Mouse (Mus musculus) layer of hippocampus, adult 11-12 months (tissue): ENCODE results near the gene Adi1.

Source experiments
- DNase-seq: peaks from one replicate; pipeline ENCODE4 v3.0.0; 2022; ENCODE audit warnings: low spot score

The Adi1 gene

DNA sequence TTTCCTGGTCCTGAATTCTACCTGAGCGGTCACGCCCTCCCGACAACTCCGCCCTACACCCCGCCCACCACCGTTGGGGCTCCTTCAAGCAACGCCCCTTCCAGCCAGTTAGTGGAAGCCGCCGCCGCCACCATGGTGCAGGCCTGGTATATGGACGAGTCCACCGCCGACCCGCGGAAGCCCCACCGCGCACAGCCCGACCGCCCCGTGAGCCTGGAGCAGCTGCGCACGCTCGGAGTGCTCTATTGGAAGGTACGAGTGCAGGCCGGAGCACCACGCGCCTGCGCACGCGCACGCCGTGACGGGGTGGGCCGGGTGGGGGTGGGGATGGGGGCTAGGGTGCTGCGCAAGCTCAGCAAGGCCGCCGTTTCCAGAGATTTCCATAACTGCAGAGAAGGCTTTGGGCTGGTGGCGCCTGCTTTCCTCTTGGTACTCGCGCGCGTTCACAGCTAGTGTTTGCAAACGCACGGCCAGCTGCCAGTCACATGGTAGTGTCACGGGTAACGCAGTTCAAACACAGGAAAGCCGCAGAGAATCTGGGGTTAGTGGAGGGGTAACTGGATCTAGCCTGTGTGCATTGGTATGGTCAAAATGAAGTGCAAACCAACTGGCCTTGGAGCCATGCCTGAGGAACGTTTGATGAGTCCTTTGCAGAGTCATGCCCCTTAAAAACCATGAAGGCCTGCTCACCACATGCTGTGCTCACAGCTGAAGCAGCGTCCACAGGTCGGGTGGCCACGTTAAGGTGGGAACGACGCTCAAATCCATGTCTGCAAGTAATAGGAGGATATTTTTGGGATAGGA, at the start of gene Adi1:
Gene Adi1, plus strand, starts transcription at position 111 of the 804 bp plus-strand sequence.
- DNase-seq: peak; percentile 89

DNA sequence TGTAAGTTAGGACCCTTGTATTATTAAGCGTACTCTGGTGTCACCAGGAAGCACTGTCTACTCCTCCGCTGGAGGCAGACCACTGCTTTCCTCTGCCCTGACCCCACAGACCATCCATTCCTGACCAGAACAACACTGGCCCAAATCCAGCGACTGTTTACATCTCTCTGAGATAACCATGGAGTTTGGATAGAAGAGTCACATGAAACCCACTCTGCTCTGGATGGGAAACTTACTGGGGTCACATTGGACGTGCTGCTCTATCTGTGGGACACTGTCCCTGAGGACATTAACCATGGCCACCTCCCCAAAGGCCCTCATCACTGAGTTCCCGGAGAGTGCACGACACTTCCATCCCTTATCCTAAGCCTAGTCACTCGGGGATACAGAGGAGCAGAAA, 49.6 kb upstream of the Adi1 start:
- DNase-seq: no peak

DNA sequence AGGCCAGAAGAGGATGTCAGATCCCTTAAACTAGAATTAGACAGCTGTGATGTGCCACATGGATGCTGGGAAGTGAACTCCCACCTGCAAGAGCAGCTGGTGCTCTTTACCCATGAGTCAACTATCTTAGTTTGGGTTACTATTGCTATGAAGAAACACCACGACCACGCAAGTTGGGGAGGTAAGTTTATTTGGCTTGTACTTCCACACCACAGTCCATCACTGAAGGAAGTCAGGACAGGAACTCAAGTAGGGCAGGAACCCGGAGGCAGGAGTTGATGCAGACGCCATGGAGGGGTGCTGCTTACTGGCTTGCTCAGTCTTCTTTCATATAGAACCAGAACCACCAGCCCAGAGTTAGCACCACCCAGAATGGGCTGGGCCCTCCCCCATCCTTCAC, 47.9 kb upstream of the Adi1 start:
- DNase-seq: no peak

DNA sequence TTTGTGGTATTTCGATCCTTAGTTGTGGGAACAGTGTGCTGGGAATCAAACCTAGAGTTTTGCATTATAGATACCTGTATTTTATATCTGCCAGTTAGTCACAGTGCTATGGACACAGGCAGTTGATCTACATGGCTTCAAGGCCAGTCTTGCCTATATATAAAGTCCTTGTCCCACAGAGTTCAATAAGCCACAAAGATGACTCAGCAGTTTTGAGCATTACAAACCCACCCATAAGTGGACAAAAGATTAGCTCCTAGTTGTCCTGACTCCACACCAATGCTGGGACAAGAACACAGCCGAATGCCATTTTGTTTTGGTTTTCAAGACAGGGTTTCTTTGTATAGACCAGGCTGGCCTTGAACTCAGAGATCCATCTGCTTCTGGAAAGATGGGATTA, 46.6 kb upstream of the Adi1 start:
- DNase-seq: no peak

DNA sequence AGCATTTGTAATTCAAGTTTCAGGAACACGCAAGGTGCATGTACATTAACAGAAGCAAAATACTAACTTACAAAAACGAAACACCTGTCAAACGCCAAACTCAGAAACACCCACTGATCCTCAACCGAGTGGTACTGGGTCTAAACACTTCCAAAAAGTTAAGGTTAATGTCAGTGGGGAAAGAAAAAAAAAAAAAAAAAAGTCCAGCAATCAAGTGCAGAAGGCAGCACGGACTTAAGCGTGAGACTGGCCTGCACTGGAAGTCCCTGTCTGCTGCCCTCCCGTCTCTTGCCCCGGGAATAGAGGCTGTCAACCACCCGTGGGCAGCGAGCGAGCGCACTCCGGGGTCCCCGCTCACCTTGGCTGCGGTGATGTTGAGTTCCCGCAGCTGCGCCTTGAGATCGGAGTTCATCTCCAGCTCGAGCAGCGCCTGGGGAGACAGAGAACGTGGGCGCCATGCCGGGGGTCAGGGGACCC, 39.9 kb upstream of the Adi1 start:
- no peak for DNase-seq

DNA sequence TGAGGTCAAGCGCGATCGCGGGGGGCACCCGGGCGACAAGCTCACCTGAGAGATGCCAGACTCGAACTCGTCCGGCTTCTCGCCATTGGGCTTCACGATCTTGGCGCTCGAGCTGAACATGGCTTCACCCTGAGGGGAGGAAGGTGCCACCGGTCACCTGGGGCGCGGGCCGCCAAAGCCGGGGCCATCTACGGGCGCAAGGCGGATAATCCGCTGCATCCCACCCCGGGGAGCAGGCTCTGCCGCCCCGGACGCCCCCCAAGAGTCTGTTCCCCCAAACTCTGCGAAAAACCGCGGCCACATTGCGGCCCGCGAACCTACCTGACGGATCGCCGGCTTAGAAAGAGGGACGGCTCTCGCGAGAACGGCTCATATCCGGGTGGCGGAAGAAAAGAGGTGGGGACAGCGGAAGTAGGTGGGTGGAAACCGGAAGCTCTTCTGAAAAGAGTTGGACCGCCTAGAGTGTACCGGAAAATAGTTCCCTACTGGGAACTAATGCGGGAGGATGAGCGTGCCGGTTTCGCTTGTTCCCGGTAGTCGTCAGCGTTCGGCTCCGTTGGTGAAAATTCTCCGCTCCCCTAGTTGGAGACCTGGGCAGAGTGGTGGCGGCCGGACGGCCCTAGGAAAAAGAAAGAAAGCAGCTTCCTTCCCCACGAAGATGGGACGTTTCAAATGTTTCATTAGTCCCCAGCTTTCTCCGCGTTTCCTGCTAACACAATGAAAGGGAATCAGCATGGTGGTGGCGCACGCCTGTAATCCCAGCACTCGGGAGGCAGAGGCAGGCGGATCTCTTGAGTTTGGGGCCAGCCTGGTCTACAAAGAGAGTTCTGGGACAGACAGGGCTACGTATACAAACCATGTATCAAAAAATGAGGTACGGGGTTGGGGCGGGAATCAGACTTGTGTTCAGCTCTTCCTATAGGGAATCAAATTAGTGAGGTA, 39.2 kb upstream of the Adi1 start, which contains the start of gene Rps7:
Gene Rps7, minus strand, starts transcription at position 419 of the 942 bp plus-strand sequence.
- peak; percentile 92 for DNase-seq

DNA sequence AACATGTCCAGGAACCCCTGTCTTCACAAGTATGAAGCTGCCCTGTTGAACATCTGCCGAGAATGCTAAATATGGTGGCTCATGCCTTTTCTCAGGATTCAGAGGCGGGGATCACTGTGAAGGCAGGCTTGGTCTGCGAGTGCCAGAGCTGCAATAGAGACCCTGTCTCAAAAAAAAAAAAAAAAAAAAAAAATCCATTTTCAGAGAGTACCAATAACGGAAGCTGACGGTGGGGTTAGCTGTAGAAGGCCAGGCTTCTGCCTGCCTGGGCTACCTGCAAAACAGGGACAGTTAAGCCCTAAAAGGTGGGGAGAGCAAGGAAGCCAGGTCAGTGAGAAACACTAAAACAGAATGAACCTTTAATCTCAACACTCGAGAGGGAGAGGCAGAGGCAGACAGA, 38.5 kb upstream of the Adi1 start:
- no peak for DNase-seq

DNA sequence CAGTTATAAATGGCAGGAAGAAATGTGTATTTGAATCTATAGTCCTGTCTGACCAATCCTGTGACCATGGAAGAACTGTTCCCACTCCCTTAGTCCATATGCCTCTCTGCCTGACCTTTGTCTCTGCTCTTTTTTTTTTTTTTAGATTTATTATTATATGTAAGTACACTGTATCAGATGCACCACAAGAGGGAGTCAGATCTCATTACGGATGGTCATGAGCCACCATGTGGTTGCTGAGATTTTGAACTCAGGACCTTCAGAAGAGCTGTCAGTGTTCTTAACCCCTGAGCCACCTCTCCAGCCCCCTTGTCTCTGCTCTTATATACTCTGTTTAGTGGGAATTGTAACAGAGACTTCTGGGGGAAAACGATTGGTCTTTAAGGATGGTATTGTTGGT, 36.3 kb upstream of the Adi1 start:
- DNase-seq: no peak

DNA sequence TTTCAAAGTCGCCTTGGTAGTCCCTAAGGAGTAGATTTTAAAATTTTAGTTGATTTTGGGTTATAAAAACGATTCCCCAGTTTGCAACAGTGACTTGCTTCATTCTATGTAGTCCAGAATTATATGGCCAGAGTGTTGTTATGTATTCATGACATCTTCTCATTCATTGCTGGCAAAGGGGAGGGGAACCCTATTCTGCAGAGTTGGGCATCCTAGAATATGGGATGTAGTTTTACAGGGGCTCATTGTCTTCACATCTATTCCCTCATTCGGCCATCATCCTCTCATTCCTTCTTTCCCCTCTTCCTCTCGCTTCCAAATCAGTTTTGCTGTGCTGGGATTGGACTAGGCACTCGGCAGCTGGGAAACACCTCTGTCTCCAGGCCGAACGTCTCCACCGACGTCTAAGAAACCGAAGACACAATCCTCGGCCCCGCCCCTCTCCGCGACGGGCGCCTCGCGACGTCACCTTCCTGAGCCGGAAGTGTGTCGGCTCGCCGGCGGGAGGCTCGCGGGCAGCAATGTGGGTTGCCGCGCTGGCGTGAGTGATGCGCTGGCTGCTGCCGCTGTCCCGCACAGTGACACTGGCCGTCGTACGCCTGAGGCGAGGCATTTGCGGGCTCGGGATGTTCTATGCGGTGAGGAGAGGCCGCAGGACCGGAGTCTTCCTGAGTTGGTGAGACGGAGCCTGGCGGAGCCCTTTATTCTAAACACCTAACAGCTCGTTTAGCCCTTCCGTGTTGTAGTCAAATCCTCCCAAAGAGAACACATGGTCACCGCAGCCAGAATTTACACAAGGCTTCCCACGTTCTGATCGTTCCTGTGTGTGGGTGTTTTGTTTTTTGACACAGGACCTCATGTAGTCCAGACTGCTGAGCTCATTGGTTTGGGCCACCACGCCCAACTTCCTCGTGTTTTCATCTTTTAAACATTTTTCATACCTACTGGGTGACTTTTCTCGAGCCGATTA, 25.6 kb upstream of the Adi1 start, which contains the start of gene Rnaseh1:
Gene Rnaseh1, plus strand, starts transcription at position 462 of the 970 bp plus-strand sequence.
- peak; percentile 90 for DNase-seq

DNA sequence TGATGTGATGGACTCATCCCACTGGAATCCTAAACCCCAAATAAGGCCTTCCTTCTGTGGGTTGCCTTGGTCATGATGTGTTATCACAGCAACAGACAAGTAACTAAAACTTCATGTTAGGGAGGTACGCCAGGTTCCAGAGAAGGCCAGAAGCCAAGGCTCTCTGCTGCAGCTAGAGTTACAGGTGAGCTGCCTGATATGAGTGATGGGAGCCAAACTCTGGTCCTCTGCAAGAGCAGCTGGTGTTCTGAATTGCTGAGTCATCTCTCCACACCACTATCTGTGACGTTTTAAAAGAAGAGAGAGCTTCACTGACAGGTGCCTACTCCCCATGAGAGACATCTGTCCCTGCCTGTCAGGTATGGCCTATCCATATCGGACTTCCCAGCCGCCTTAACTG, 12.4 kb upstream of the Adi1 start:
- DNase-seq: no peak

DNA sequence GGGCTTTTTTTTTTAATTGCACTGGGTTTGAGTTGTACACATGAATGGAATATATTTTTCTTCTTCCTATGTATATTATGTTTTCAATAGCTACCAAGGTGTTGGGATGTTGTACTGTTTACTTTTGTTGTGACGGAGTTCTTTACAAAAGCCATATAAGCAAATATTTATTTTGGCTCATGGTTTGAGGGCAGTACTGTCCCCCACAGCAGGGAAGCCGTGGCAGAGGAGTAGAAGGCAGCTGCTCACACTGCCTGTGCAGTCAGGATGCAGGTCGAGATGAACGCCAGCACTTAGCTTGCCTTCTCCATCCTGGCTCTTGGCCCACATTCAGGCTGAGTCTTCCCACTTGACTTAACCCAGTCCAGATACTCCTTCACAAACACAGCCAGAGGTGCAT, 8.3 kb upstream of the Adi1 start:
- DNase-seq: no peak

DNA sequence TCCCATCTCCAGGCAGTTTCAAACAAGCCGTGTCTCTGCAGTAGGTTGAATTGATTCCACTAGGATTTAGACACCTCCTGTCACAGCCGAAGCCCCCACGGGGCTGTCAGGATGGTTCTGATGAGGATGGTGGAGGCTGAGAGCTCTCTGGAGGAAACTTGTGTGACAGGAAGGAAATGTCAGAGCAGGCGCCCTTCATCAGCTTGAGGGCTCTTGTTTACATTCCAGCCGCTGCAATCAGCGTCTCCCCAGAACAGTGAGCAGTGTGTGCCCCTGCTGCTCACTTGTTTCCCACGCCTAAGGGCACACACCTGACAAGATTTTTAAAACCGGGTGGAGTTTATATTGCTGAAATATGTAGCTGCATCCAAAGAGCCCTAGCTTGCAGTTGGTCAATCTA, 7.7 kb upstream of the Adi1 start:
- no peak for DNase-seq

DNA sequence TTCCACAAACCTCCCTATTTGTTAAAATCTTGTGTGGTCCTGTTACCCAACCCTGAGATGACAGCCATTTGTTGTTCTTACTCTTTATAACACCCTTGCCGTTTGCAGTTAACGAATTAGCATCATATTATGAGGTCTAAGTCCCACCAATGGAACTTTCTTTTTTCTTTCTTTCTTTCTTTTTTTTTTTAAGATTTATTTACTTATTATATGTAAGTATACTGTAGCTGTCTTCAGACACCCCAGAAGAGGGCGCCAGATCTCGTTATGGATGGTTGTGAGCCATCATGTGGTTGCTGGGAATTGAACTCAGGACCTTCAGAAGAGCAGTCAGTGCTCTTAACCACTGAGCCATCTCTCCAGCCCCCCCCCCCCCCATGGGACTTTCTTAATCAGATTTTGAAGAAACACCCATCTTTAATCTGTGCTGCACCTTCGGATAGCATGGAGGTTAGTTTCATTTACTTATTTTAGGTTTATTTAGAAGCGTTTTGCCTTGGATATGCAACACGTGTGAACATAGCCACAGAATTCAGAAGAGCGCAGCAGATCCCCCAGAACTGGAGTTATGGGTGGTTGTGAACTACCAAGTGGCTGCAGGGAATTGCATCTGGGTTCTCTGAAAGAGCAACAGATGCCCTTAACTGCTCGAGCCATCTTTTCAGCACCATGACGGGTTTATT, 852 bp upstream of the Adi1 start:
- no peak for DNase-seq

DNA sequence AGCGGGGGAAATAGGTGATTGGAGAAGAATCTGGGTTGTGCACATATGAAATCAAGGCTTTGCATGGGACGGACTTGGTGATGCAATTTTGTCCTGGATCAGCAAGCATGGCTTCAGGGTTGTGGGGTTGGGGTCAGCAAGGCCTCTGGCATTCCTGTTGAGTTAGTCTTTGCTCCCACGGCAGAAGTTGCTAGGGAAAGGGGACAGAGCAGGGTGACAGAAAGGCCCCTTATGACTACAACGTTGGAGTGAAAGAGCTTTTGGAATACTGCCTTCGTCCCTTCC, 836 bp downstream of the Adi1 start:
- DNase-seq: no peak

DNA sequence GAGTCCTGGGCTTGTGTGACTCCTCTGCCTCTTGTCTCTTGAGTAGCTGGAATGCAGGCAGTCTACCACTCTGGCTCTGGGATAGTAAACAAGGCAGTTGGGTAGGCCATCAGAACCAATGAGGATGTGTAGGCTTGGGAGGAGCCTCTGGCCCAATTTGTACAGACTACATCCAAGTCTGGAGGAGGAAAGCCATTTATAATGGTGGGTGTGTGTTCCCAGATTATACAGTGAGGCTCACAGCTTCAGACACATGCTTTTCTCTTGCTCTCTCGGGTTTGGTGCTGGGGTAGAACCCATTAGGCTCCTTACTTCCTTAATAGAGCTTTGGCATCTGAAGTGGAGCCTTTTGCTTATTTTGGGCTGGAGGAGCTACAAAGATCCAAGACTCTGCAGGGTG, 9.6 kb downstream of the Adi1 start:
- DNase-seq: no peak

DNA sequence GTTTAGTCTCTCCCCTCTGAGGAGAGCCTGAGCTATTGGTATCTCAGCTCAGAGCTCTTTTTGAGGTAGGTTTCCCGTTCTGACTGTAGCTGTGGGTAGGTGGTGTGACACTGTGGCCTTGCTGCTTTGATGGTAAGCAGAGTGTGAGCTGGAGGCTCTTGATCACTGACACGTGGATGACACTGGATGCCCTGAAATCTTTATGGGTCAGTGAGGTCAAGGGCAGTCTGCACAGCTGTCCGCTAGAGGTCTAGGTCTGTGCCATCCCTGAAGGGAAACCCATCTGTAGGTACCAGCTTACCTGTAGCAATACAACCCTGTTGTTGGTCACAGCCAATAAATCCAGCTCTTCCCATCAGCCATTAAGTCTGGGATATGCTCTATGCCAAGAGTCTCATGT, 10.7 kb downstream of the Adi1 start:
- DNase-seq: no peak

DNA sequence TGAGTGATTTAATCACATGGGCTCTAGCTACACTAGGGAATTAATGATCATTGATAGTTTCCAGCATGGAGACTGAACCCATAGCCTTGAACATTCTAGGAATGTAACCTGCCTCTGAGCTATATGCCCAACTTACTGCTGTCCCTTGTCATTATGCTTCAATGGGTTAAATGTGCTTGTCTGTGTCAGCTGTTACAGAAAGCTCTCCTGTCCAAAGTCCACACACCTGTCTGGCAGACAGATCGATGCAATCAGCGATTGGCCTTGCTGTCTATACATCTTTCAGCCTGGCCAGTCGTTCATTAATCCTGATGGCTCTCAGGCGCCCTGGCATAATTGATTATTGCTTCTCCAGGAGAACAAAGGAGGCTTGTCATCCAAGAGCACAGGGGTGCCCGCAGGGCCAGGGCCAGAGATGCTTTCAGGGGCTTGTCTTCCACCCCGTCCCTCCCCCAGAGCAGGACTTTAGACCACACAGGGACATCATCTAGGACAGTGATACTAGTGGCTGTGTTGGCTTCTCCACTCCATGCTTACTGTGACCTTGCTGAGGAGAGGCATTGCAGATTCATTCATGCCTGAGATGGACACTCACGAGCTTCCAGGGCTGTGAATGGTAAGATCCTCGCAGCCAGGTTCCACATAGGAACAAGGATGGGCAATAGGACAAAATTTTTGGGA, 11.3 kb downstream of the Adi1 start:
- no peak for DNase-seq

DNA sequence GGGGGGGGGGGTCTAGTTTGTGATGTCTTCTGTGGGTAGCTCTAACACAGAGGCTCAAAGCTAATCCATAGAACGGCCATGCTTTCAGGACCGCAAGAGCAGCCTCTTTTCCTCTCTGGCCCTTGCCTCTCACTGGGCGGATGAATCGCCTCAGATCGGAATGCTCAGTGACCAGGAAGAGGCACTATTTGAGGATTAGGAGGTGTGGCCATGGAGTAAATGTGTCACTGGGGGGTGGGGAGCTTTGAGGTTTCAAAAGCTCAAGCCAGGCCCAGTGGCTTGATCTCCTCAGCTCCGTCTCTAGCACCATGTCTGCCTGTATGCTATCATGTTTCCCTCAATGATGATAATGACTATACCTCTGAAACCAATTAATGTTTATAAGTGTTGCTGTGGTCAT, 14.0 kb downstream of the Adi1 start:
- DNase-seq: no peak

DNA sequence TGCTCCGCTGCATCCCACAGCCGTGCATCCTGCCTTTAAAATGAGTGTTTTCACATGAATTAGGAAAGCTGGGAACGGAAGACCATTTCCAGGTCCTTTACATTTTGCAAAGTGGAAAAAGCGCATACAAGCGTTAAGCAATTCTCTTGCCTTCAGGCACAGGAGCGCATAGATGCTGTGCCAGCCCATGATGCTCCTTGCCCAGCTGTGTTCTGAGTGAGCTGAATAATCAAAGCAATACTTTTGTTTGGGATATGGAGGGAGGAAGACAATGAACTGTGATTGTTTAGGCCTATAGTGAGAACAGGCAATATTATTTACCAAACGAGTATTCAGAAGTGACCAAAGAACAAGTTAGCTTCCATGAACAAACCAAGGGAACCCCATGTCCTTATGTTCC, 15.7 kb downstream of the Adi1 start:
- DNase-seq: peak; percentile 48

DNA sequence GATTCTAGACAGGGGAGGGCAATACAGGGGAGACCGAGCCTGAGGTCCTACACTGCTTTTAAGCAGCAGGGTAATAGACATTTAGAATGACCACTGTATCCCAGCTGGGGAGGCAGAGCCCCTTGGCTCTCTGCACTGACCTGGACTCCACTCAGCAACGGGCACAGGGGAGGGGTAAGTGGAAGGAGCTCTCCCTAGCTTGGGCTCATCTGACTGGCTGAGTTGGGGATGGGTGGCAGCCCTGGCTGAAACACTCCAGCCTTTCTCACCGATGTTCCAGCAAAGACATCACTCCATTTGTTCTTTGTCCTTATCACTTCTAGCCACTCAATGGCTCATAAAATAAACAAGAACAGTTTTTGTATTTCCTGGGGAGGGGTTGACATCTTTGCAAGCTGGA, 18.7 kb downstream of the Adi1 start:
- DNase-seq: no peak

DNA sequence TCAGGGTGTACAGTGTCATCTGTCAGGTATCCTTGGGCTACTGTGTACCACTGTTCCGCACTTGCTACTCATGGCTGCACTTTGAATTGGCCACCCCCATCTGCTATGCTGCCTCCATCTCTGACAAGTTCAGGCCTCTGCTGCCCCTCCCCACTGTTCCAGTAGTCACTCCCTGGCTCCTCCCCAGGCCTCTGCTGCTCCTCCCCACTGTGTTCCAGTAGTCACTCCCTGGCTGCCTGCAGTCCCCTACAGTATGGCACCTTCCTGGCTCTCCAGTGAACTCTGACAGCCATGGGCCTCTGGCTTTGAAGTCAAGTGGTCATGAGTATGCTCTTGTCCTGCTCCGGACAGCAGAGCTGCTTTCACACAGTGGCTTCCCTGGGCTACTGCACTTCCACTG, 19.2 kb downstream of the Adi1 start:
- DNase-seq: no peak
